Mouse (Mus musculus) brain, embryonic 14.5 days (tissue): Measurements from ENCODE around the gene Calm5.

Source experiments
- CTCF ChIP-seq: fragments of 200-500 bp; IDR thresholded peaks from 2 replicates; pipeline ENCODE4 v1.5.1; 2012; ENCODE audit warnings: inconsistent platforms, mild to moderate bottlenecking, moderate library complexity, borderline replicate concordance; ENCODE audit not compliant: insufficient read depth, insufficient read length; ENCODE audit errors: extremely low read depth
- POLR2A ChIP-seq: fragments of 200-500 bp; IDR thresholded peaks from 2 replicates; pipeline ENCODE4 v1.6.1; 2012; ENCODE audit warnings: mild to moderate bottlenecking, inconsistent platforms, borderline replicate concordance; ENCODE audit not compliant: poor library complexity, insufficient read depth, insufficient read length, severe bottlenecking; ENCODE audit errors: extremely low read depth

DNA sequence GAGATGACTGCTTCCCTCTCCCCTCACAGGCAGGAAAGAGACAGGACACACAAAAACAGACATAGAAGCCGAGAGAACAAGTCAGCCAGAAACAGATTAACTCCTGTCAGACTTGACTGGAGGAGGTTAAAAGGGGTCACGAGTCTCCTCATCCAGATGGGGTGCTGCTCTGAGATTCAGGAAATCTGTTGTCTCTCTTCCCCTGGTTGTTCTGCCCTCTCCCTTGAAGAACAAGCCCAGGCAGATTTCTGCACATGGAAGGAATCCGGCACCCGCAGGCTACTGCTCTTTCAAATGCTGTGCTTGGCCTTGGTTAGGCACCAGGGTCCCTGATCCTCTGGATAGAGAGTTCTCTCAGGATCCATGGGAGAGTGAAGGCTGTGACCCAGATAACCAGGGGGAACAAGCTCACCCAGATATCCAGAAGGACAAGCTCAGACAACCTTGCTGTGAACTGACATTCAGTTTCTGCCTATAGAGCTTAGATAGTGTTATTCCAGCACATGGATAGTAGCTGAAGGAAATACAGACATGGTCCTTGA is 23.8 kb downstream of the Calm5 start:
- no peak for TF ChIP-seq CTCF
- TF ChIP-seq POLR2A = no peak
